ENCODE assay signal across 23 mouse cellular contexts in genomic region chrX:78553399-78553798, GRCm38 (mm10). TPM values are rescaled to one million over a fixed set of nuclear protein-coding genes. Genes with fewer than 3 reads are reported as not detected.
DNase-seq lines count a peak whose midpoint lies in the region; ATAC-seq and TF ChIP-seq lines count a peak whose summit lies in the region.
"Had no signal": no experiment of that assay in that cellular context is flagged by ENCODE, and none has a peak within 500 bp of the region (broad histone marks: within the 10 kb centered on the region; RNA-seq: fewer than 3 reads in every experiment).

No protein-coding gene starts in this region.

- TF ChIP-seq CTCF in liver, embryonic 14.5 days (IDR thresholded peaks at IDR 0.05; ENCODE audit: low read depth): no peak
- no peak for TF ChIP-seq CTCF in liver, postnatal 0 days (IDR thresholded peaks at IDR 0.05; ENCODE audit: low read depth)

- H3K27ac ChIP-seq in liver, embryonic 12.5 days: no peak overlapping the region
- no peak overlapping the region for H3K27ac ChIP-seq in liver, embryonic 11.5 days (ENCODE audit: low read depth, low read length)
- no peak overlapping the region for H3K27ac ChIP-seq in liver, embryonic 14.5 days
- no peak overlapping the region for H3K27ac ChIP-seq in liver, postnatal 0 days (ENCODE audit: low read depth)
- H3K27ac ChIP-seq in liver, embryonic 16.5 days (ENCODE audit: low read length): no peak overlapping the region
- H3K27ac ChIP-seq: embryonic facial prominence, embryonic 10.5 days; embryonic facial prominence, embryonic 12.5 days; forebrain, embryonic 13.5 days; forebrain, embryonic 15.5 days had no signal

- H3K36me3 ChIP-seq in liver, embryonic 12.5 days: no peaks in the 10 kb centered on the region
- no peaks in the 10 kb centered on the region for H3K36me3 ChIP-seq in liver, embryonic 11.5 days (ENCODE audit: control insufficient read depth, insufficient read depth, low read length)
- H3K36me3 ChIP-seq in liver, embryonic 14.5 days (replicated peaks; ENCODE audit: control insufficient read depth, insufficient read depth, low read depth): no peaks in the 10 kb centered on the region
- no peaks in the 10 kb centered on the region for H3K36me3 ChIP-seq in liver, postnatal 0 days (replicated peaks; ENCODE audit: insufficient read depth, low read length)
- no peaks in the 10 kb centered on the region for H3K36me3 ChIP-seq in liver, embryonic 16.5 days (ENCODE audit: control insufficient read depth, insufficient read depth)
- H3K36me3 ChIP-seq: embryonic facial prominence, embryonic 10.5 days; embryonic facial prominence, embryonic 12.5 days; forebrain, embryonic 15.5 days; G1E had no signal

- WGBS in liver, embryonic 12.5 days (ENCODE audit: insufficient replicate concordance): 44% methylated on average over 2 of the region's 2 CpGs
- 71% methylated on average over 2 of the region's 2 CpGs for WGBS in liver, embryonic 11.5 days
- WGBS in liver, embryonic 14.5 days (ENCODE audit: insufficient replicate concordance): 36% methylated on average over 2 of the region's 2 CpGs
- WGBS in liver, postnatal 0 days (ENCODE audit: insufficient replicate concordance): 67% methylated on average over 2 of the region's 2 CpGs
- 43% methylated on average over 2 of the region's 2 CpGs for WGBS in liver, embryonic 16.5 days (ENCODE audit: insufficient replicate concordance)

- no peak overlapping the region for H3K9ac ChIP-seq in liver, embryonic 12.5 days
- no peak overlapping the region for H3K9ac ChIP-seq in liver, embryonic 11.5 days (ENCODE audit: low read depth, low read length)
- no peak overlapping the region for H3K9ac ChIP-seq in liver, embryonic 14.5 days (replicated peaks)
- no peak overlapping the region for H3K9ac ChIP-seq in liver, postnatal 0 days (replicated peaks)
- H3K9ac ChIP-seq in liver, embryonic 16.5 days (ENCODE audit: low read depth, low read length): no peak overlapping the region
- H3K9ac ChIP-seq: embryonic facial prominence, embryonic 12.5 days; forebrain, embryonic 13.5 days; forebrain, embryonic 15.5 days had no signal

- TF ChIP-seq EP300 in liver, embryonic 14.5 days (IDR thresholded peaks at IDR 0.05; ENCODE audit: low read depth): no peak
- no peak for TF ChIP-seq EP300 in liver, postnatal 0 days (IDR thresholded peaks at IDR 0.05; ENCODE audit: low read depth)

- no peaks in the 10 kb centered on the region for H3K9me3 ChIP-seq in liver, embryonic 12.5 days (replicated peaks)
- H3K9me3 ChIP-seq in liver, embryonic 11.5 days (ENCODE audit: control insufficient read depth, low read length): no peaks in the 10 kb centered on the region
- no peaks in the 10 kb centered on the region for H3K9me3 ChIP-seq in liver, embryonic 14.5 days (ENCODE audit: control insufficient read depth, low read length)
- no peaks in the 10 kb centered on the region for H3K9me3 ChIP-seq in liver, postnatal 0 days (ENCODE audit: low read length)
- no peaks in the 10 kb centered on the region for H3K9me3 ChIP-seq in liver, embryonic 16.5 days (replicated peaks; ENCODE audit: control insufficient read depth, low read length)
- H3K9me3 ChIP-seq: embryonic facial prominence, embryonic 10.5 days; embryonic facial prominence, embryonic 12.5 days; forebrain, embryonic 13.5 days; forebrain, embryonic 15.5 days; G1E had no signal

- no peaks in the 10 kb centered on the region for H3K27me3 ChIP-seq in liver, embryonic 12.5 days (replicated peaks)
- H3K27me3 ChIP-seq in liver, embryonic 11.5 days (replicated peaks; ENCODE audit: control insufficient read depth, insufficient read depth, low read length): no peaks in the 10 kb centered on the region
- no peaks in the 10 kb centered on the region for H3K27me3 ChIP-seq in liver, embryonic 14.5 days (ENCODE audit: control insufficient read depth, insufficient read depth, low read length)
- no peaks in the 10 kb centered on the region for H3K27me3 ChIP-seq in liver, postnatal 0 days (ENCODE audit: insufficient read depth, low read length)
- no peaks in the 10 kb centered on the region for H3K27me3 ChIP-seq in liver, embryonic 16.5 days (ENCODE audit: control insufficient read depth, insufficient read depth, low read depth, low read length)
- H3K27me3 ChIP-seq: CH12.LX; embryonic facial prominence, embryonic 12.5 days; forebrain, embryonic 13.5 days; forebrain, embryonic 15.5 days had no signal

- no peak overlapping the region for H3K4me2 ChIP-seq in liver, embryonic 12.5 days
- H3K4me2 ChIP-seq in liver, embryonic 11.5 days: no peak overlapping the region
- H3K4me2 ChIP-seq in liver, embryonic 14.5 days (ENCODE audit: low read depth): no peak overlapping the region
- H3K4me2 ChIP-seq in liver, postnatal 0 days (ENCODE audit: low read depth, low read length): no peak overlapping the region
- no peak overlapping the region for H3K4me2 ChIP-seq in liver, embryonic 16.5 days (ENCODE audit: low read depth, low read length)
- H3K4me2 ChIP-seq: embryonic facial prominence, embryonic 12.5 days; forebrain, embryonic 13.5 days; forebrain, embryonic 15.5 days had no signal

- peak; percentile 44; the same call in 1 of the 2 replicates for ATAC-seq in liver, embryonic 12.5 days
- no peak for ATAC-seq in liver, embryonic 11.5 days (replicated peaks; ENCODE audit: low FRiP score)
- peak; percentile 55; the same call in 1 of the 2 replicates for ATAC-seq in liver, embryonic 14.5 days (ENCODE audit: insufficient read depth)
- no peak for ATAC-seq in liver, postnatal 0 days
- 0 out of 2 replicates have a peak, but pooled peaks have one; percentile 35 for ATAC-seq in liver, embryonic 16.5 days (ENCODE audit: low read depth)
- ATAC-seq: CD4-positive, CD25-positive, alpha-beta regulatory T cell, adult 4 months; forebrain, embryonic 13.5 days; forebrain, embryonic 15.5 days had no signal

- no peak overlapping the region for H3K4me3 ChIP-seq in liver, embryonic 12.5 days
- H3K4me3 ChIP-seq in liver, embryonic 11.5 days (ENCODE audit: low read depth, low read length): no peak overlapping the region
- H3K4me3 ChIP-seq in liver, embryonic 14.5 days (ENCODE audit: insufficient read depth in 1 of 2, low read depth in 2 of 2, low read length in 2 of 2): no peak overlapping the region
- H3K4me3 ChIP-seq in liver, postnatal 0 days (ENCODE audit: low read depth, low read length): no peak overlapping the region
- H3K4me3 ChIP-seq in liver, embryonic 16.5 days (ENCODE audit: low read depth, low read length): no peak overlapping the region
- H3K4me3 ChIP-seq: embryonic facial prominence, embryonic 10.5 days; embryonic facial prominence, embryonic 12.5 days; forebrain, embryonic 13.5 days; forebrain, embryonic 15.5 days had no signal

- H3K4me1 ChIP-seq in liver, embryonic 12.5 days: peaks cover 10% of the 10 kb centered on the region; the same call in 1 of the 2 replicates
- no peaks in the 10 kb centered on the region for H3K4me1 ChIP-seq in liver, embryonic 11.5 days (replicated peaks; ENCODE audit: control insufficient read depth, insufficient read depth, low read length)
- peaks cover 3 to 5% of the 10 kb centered on the region in 2 experiments; a peak in 1 of 4 replicates for H3K4me1 ChIP-seq in liver, embryonic 14.5 days (replicated peaks; ENCODE audit: control insufficient read depth in 2 of 2, insufficient read depth in 2 of 2, low read length in 1 of 2)
- H3K4me1 ChIP-seq in liver, postnatal 0 days (ENCODE audit: insufficient read depth): no peaks in the 10 kb centered on the region
- H3K4me1 ChIP-seq in liver, embryonic 16.5 days (ENCODE audit: control insufficient read depth, low read depth, low read length): no peaks in the 10 kb centered on the region; the same call in 1 of the 2 replicates
- H3K4me1 ChIP-seq: embryonic facial prominence, embryonic 10.5 days; embryonic facial prominence, embryonic 12.5 days; forebrain, embryonic 13.5 days; forebrain, embryonic 15.5 days had no signal

- no peak for DNase-seq in liver, embryonic 11.5 days (ENCODE audit: low spot score)
- DNase-seq in liver, embryonic 14.5 days (ENCODE audit: low read depth in 3 of 3, low spot score in 3 of 3): no peak
- DNase-seq in liver, postnatal 0 days: no peak
- no peak for DNase-seq in cerebellum, adult 11 months
- DNase-seq in layer of hippocampus, postnatal 10 days (ENCODE audit: low spot score in 2 of 2): no peak
- DNase-seq: adrenal gland, adult 2 months; adrenal gland, postnatal 10 days; adrenal gland, postnatal 25 days; B cell, adult 2 months; cerebellum, adult 11-12 months; cerebellum, adult 2 months; cerebellum, adult 9-10 months; cerebellum, postnatal 10 days; cerebellum, postnatal 25 days had no signal

RNA-seq across cellular contexts. Expression of gene Prrg1, which starts 30.3 kb away (rescaled TPM):
- 2.6 and 3.2 TPM in 2 replicates for polyA plus RNA-seq in liver, embryonic 12.5 days (2016; fragmentation: Nextera tagmentation; extraction: Ambion mirVana)
- 5.1 and 5.7 TPM in 2 replicates for polyA plus RNA-seq in liver, embryonic 11.5 days (2014; fragmentation: Nextera tagmentation; extraction: Ambion mirVana)
- polyA plus RNA-seq in liver, embryonic 14.5 days (2012; rRNA removed): 1.2 and 1.6 TPM in 2 replicates
- 2.0 and 2.1 TPM in 2 replicates for polyA plus RNA-seq in liver, embryonic 14.5 days (2014; fragmentation: Nextera tagmentation; extraction: Ambion mirVana)
- polyA plus RNA-seq in liver, postnatal 0 days (2015; fragmentation: Nextera tagmentation; extraction: Ambion mirVana): 1.0 and 1.1 TPM in 2 replicates
- 1.7 and 1.9 TPM in 2 replicates for polyA plus RNA-seq in liver, embryonic 16.5 days (2015; fragmentation: Nextera tagmentation; extraction: Ambion mirVana)
- total RNA-seq in layer of hippocampus, postnatal 10 days (2021): 1 to 10 TPM; 2.8 to 3.4 TPM
- total RNA-seq: CH12.LX had no signal
- polyA plus RNA-seq: G1E had no signal

Comparison
In these comparisons a context has a peak if more than half of its experiments do, and no peak if none do; other contexts are left out.
1. ATAC-seq: peak in liver, embryonic 12.5 days (single experiment), liver, embryonic 14.5 days (single experiment) and liver, embryonic 16.5 days (single experiment); none in liver, embryonic 11.5 days (single experiment) and liver, postnatal 0 days (single experiment).